Mouse (Mus musculus) neural tube, embryonic 11.5 days (tissue): ENCODE data around the gene Nkap. TPM values are rescaled to one million over a fixed set of nuclear protein-coding genes. Genes with fewer than 3 reads are reported as not detected.
"Not testable (repeated sequence)": the region's sequence is repeated elsewhere in the genome, so short reads cannot be mapped to it uniquely, and the experiment has no call there.

Experiments
- ATAC-seq: fragments of 200-750 bp; cut with Nextera tagmentation; 2 replicates; pipeline ENCODE4 v1.8.0; 2017; ENCODE audit warnings: moderate number of reproducible peaks, mild to moderate bottlenecking, moderate TSS enrichment, moderate library complexity; ENCODE audit not compliant: insufficient read depth, low FRiP score, low TSS enrichment
- DNase-seq: peaks from one replicate; pipeline ENCODE4 v3.0.0-alpha.2; 2015; ENCODE audit warnings: low spot score
- H3K27ac ChIP-seq: fragments of 300-500 bp; sonication (generic); 2 replicates; pipeline ENCODE4 v1.5.1; 2014; ENCODE audit warnings: low read depth, mild to moderate bottlenecking, low read length
- H3K27me3 ChIP-seq: fragments of 300-500 bp; sonication (generic); 2 replicates; pipeline ENCODE4 v1.6.1; 2014; ENCODE audit warnings: mild to moderate bottlenecking, low read length, mixed read lengths; ENCODE audit not compliant: control insufficient read depth, insufficient read depth
- H3K36me3 ChIP-seq: fragments of 300-500 bp; sonication (generic); 2 replicates; pipeline ENCODE4 v1.6.1; 2014; ENCODE audit warnings: mild to moderate bottlenecking, low read length, moderate library complexity, mixed read lengths; ENCODE audit not compliant: control insufficient read depth, insufficient read depth
- H3K4me1 ChIP-seq: fragments of 300-500 bp; sonication (generic); 2 replicates; pipeline ENCODE4 v1.6.1; 2014; ENCODE audit warnings: low read length, mixed read lengths; ENCODE audit not compliant: control insufficient read depth, insufficient read depth
- H3K4me2 ChIP-seq: fragments of 300-500 bp; sonication (generic); 2 replicates; pipeline ENCODE4 v1.6.1; 2014; ENCODE audit warnings: low read depth, mild to moderate bottlenecking, moderate library complexity
- H3K4me3 ChIP-seq: fragments of 300-500 bp; sonication (generic); 2 replicates; pipeline ENCODE4 v1.5.1; 2014; ENCODE audit warnings: low read depth, low read length
- H3K9ac ChIP-seq: fragments of 300-500 bp; sonication (generic); 2 replicates; pipeline ENCODE4 v1.6.1; 2014; ENCODE audit warnings: mild to moderate bottlenecking, low read length
- H3K9me3 ChIP-seq: fragments of 300-500 bp; sonication (generic); 2 replicates; pipeline ENCODE4 v1.6.1; 2016; ENCODE audit warnings: low read length; ENCODE audit not compliant: control insufficient read depth
- WGBS: fragments of 180-500 bp; shearing (Covaris S2); extraction: QIAGEN DNeasy Blood & Tissue Kit; methylation state at CpG from one replicate; pipeline ENCODE4 v1.1.7; 2014; 5-methylcytosine and 5-hydroxymethylcytosine counted together
- polyA plus RNA-seq: library from polyadenylated mRNA; unstranded; fragments of >200 nt; fragmentation: Nextera tagmentation; extraction: Ambion mirVana; gene quantifications from 2 replicates; pipeline ENCODE4 v1.2.1, GENCODE M21; 2014

Gene Nkap
- polyA plus RNA-seq, 1 experiment from 2014 or later: 22.8 TPM

DNA sequence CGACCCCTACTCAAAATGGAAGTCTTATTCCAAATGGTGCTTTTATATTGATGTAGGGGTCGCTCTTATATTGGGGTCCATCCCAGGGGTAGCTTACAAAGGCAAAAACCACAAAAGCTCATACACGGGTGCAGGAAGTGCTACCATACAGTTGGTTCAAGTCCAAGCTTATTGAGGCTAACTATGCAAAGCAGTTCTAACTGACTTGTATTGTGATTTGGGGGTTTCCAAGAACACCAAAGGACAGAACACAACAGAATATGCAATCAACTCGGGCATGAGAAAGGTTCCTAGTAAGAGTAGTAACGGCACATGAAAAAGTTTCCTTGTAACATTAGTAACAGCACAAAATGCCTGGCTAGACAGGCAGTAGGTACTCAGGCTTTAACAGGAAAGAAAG lies 6.4 kb upstream of the Nkap start:
- ATAC-seq: no peak

DNA sequence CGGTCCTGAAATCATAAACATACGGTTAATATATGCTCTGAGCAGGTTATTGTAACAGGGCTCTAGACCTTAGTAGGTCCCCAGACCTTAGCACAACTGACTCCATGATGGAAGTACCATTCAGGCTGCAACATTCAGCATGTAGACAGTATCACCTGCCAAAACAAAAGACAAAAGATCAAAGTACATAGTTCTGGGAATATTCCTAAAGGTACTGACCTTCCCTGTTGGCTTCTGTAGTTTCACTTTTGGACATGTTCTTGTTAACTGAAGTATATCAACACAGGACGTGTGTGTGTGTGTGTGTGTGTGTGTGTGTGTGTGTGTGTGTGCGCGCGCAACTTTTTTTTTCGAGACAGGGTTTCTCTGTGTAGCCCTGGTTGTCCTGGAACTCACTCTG lies 1.1 kb upstream of the Nkap start:
- Histone ChIP-seq H3K27ac (no peak overlapping the region), H3K4me2 (no peak overlapping the region), H3K36me3 (no peaks in the 10 kb centered on the region), H3K4me3 (no peak overlapping the region), H3K9ac (no peak overlapping the region), H3K9me3 (no peaks in the 10 kb centered on the region), H3K4me1 (no peaks in the 10 kb centered on the region), H3K27me3 (no peaks in the 10 kb centered on the region)
- ATAC-seq (no peak), DNase-seq (no peak)
- 96% methylated on average over 7 of the region's 7 CpGs for WGBS

More for the DNA sequence above, 6.4 kb upstream of the Nkap start:
- Histone ChIP-seq H3K36me3 (no peaks in the 10 kb centered on the region), H3K4me1 (no peaks in the 10 kb centered on the region), H3K4me3 (no peak overlapping the region), H3K27me3 (no peaks in the 10 kb centered on the region), H3K9ac (no peak overlapping the region), H3K27ac (no peak overlapping the region), H3K9me3 (no peaks in the 10 kb centered on the region), H3K4me2 (no peak overlapping the region)
- DNase-seq: no peak
- WGBS: 67% methylated on average over 5 of the region's 5 CpGs

DNA sequence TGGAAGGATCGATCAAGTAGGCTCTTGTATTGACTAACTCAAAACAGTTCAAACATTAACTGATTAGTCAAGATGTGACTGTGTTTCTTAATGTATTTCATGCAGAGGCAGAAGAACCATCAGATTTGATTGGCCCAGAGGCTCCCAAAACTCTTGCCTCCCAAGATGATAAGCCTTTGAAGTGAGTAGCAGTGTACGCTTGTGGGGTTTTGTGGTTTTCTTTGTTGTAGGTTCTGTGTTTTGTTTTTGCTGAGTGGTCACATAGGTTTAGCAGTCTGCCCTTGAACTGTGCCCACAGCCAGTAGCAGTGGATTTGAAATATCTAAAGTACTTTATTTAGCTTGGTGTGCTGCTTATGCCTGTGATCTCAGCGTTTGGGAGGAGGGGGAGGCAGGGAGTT lies 15.1 kb downstream of the Nkap start:
- no peak overlapping the region for H3K4me3 ChIP-seq

DNA sequence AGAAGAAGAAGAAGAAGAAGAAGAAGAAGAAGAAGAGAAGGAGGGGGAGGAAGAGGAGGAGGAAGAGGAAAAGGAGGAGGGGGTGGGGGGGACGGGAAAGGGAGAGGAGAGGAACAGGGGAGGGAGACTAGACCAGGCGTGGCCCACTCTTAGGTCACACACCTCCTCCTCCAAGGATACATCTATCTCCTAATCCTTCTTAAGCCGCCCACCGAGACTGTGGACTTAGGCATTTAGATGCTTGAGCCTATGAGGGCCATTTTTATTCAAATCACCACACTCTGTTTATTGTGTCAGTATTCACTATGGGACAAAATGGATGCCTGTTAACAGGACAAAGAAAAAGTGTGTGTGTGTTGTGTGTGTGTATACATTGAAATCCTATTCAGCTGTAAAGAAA lies 17.9 kb downstream of the Nkap start:
- not testable (repeated sequence) for H3K4me1 ChIP-seq, H3K9me3 ChIP-seq, H3K27me3 ChIP-seq, H3K4me2 ChIP-seq, H3K9ac ChIP-seq, H3K4me3 ChIP-seq, ATAC-seq, H3K27ac ChIP-seq, H3K36me3 ChIP-seq, DNase-seq
- 67% methylated on average over 1 of the region's 4 CpGs for WGBS

More for the DNA sequence above, 15.1 kb downstream of the Nkap start:
- H3K9ac ChIP-seq: no peak overlapping the region
- no peaks in the 10 kb centered on the region for H3K4me1 ChIP-seq
- peaks cover 2% of the 10 kb centered on the region; the same call in 1 of the 2 replicates for H3K36me3 ChIP-seq
- H3K9me3 ChIP-seq: no peaks in the 10 kb centered on the region
- DNase-seq: no peak
- no peak for ATAC-seq
- H3K4me2 ChIP-seq: no peak overlapping the region
- H3K27me3 ChIP-seq: no peaks in the 10 kb centered on the region
- 88% methylated on average over 3 of the region's 3 CpGs for WGBS
- no peak overlapping the region for H3K27ac ChIP-seq

DNA sequence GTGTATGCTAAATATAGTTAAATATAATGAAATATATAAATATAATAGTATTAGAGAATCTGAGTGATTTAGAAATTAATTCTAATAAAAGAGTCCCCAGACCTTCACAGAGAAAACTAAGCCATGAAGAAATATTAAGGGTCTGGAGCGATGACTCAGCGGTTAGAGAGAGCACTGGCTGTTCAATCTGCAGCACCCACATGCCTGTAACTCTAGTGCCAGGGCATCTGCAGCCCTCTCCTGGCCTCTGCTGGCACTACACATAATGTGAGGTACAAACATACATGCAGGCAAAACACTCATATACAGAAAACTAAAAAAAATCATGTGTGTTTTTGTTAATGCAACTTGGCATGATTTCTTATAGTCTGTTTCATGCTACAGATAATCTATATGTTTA lies 18.4 kb downstream of the Nkap start:
- Histone ChIP-seq H3K9ac (no peak overlapping the region), H3K4me2 (no peak overlapping the region), H3K36me3 (peaks cover 2% of the 10 kb centered on the region; the same call in 1 of the 2 replicates), H3K27ac (no peak overlapping the region), H3K4me1 (no peaks in the 10 kb centered on the region), H3K4me3 (no peak overlapping the region), H3K27me3 (no peaks in the 10 kb centered on the region), H3K9me3 (no peaks in the 10 kb centered on the region)
- ATAC-seq: no peak
- 91% methylated on average over 2 of the region's 2 CpGs for WGBS
- DNase-seq: no peak

DNA sequence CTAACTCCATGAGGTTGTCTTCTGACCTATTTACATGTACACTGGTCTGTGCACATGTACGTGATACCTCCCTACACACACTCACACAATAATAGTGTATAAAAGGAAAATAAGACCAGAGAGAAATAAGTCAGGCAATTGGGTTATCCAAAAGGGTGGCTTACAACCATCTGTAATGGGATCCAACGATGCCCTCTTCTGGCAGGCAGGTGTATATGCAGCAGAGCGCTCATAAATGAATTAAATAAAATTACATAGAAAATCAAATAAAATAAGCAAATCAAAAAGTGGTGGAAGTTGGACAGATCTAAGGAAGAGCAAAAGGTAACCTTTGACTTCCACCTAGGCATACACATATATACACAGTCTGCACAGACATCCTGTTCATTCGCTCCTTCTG lies 31.2 kb downstream of the Nkap start:
- Histone ChIP-seq H3K4me2 (no peak overlapping the region), H3K36me3 (no peaks in the 10 kb centered on the region), H3K4me1 (no peaks in the 10 kb centered on the region), H3K9me3 (no peaks in the 10 kb centered on the region), H3K27ac (no peak overlapping the region), H3K4me3 (no peak overlapping the region), H3K9ac (no peak overlapping the region), H3K27me3 (no peaks in the 10 kb centered on the region)
- DNase-seq (no peak), ATAC-seq (no peak)
- 60% methylated on average over 4 of the region's 4 CpGs for WGBS

DNA sequence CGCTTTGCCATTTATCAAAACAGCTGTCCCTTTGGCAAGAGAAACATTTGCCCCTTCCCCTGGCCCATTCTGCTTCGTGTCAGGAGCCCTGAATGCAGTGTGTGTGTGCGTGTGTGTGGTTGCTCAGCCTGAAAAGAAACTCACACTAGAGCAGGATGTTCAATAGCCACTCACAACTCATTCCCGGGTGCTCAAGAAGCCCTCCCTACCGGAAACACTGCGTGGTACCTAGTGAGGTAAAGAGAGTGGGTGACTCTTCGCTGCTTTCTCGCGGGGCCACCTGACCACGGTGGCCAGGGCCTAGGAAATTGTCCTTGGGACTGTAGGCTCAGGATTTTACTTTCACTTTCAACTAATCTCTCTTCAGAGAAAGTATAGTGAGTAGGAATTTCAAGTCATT lies 34.6 kb downstream of the Nkap start:
- DNase-seq (no peak), ATAC-seq (no peak)
- H3K4me3 ChIP-seq: no peak overlapping the region
- WGBS: 78% methylated on average over 10 of the region's 10 CpGs
- H3K4me1 ChIP-seq: no peaks in the 10 kb centered on the region
- H3K9ac ChIP-seq: no peak overlapping the region
- H3K36me3 ChIP-seq: no peaks in the 10 kb centered on the region
- no peak overlapping the region for H3K27ac ChIP-seq
- H3K9me3 ChIP-seq: no peaks in the 10 kb centered on the region
- no peaks in the 10 kb centered on the region for H3K27me3 ChIP-seq
- no peak overlapping the region for H3K4me2 ChIP-seq

DNA sequence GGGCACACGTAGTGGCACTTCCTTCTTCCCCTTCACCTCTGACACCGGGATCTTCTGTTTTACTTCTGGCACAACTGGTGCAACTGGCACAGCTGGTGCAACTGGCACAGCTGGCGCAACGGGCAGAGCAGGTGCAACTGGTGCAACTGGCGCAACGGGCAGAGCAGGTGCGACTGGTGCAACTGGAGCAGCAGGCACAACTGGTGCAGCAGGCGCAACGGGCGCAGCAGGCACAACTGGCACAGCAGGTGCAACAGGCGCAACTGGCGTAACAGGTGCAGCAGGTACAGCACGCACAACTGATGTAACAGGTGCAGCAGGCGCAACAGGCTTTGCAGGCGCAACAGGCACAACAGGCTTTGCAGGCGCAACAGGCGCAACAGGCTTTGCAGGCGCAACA lies 36.5 kb downstream of the Nkap start:
- no peak overlapping the region for H3K4me3 ChIP-seq
- H3K4me1 ChIP-seq: no peaks in the 10 kb centered on the region
- ATAC-seq (no peak), DNase-seq (no peak)
- no peaks in the 10 kb centered on the region for H3K9me3 ChIP-seq
- H3K27ac ChIP-seq: no peak overlapping the region
- WGBS: 78% methylated on average over 18 of the region's 18 CpGs
- H3K27me3 ChIP-seq: no peaks in the 10 kb centered on the region
- no peaks in the 10 kb centered on the region for H3K36me3 ChIP-seq
- no peak overlapping the region for H3K9ac ChIP-seq
- H3K4me2 ChIP-seq: no peak overlapping the region

DNA sequence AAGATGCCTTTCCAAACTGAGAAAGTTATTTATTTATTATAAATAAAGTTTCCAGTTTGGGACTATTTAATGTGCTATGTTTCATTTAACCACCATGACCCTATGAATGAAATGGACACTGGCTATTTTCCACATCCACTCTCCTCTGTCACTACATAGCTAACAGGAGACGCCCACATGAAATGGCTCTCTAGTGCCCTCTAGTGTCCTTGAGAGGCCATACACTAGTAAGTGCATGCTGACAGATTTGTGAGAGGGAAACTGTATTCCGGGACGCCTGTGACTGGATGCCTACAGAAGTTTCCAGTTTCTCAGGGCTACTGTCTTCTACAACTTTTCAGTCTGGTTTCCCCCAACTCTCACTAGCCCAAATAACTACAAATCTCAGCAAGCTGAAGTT lies 40.5 kb downstream of the Nkap start:
- Histone ChIP-seq H3K27me3 (no peaks in the 10 kb centered on the region), H3K27ac (no peak overlapping the region), H3K36me3 (no peaks in the 10 kb centered on the region), H3K9me3 (no peaks in the 10 kb centered on the region), H3K4me1 (no peaks in the 10 kb centered on the region), H3K4me2 (no peak overlapping the region), H3K9ac (no peak overlapping the region), H3K4me3 (no peak overlapping the region)
- DNase-seq: peak; percentile 15
- ATAC-seq: no peak
- 40% methylated on average over 3 of the region's 3 CpGs for WGBS
